Mouse (Mus musculus): ENCODE measurements around the gene Mthfd1l.
"Not testable (repeated sequence)": the region's sequence is repeated elsewhere in the genome, so short reads cannot be mapped to it uniquely, and the experiment has no call there.

The Mthfd1l gene

GRCm38 (mm10) chr10:4072491-4072890 is 99.6 kb downstream of the Mthfd1l start:
- in situ Hi-C loops (cut with MboI, MseI), result not testable (repeated sequence)

GRCm38 (mm10) chr10:4078220-4078840 is 105.4 kb downstream of the Mthfd1l start:
- in situ Hi-C loops (cut with MboI, MseI), result no loop called here

DNA sequence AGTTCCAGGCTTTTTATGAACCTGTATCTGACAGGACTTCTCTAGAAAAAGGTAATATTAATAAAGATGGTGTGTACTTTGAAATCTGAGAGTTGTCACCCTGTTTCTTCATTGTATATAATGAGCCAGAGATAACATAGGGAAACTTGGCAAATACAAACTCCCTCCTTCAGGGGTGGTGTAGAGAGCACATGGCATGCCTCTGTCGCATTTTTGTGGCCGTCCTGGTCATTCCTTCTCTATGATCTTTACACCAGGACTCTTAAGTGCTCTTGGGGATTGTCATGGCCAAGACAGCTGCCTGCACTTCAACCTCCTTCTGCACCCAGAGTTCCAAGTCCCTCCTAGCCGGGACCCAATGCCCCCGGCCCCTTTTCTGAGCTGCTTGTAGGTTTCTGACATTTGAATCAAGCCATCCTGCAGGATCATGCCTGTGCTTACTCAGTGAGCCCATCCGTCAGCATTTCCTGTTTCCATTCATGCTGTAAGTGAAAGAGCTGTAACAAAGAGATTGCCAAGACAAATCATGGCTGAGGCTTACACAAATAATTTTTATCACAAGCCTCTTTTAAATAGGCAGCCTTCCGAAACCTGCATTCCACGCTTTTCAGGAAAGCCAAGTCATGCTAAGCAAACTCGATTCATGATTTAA is 106.2 kb downstream of the Mthfd1l start:
- in situ Hi-C loops (cut with MboI, MseI), result no loop called here

DNA sequence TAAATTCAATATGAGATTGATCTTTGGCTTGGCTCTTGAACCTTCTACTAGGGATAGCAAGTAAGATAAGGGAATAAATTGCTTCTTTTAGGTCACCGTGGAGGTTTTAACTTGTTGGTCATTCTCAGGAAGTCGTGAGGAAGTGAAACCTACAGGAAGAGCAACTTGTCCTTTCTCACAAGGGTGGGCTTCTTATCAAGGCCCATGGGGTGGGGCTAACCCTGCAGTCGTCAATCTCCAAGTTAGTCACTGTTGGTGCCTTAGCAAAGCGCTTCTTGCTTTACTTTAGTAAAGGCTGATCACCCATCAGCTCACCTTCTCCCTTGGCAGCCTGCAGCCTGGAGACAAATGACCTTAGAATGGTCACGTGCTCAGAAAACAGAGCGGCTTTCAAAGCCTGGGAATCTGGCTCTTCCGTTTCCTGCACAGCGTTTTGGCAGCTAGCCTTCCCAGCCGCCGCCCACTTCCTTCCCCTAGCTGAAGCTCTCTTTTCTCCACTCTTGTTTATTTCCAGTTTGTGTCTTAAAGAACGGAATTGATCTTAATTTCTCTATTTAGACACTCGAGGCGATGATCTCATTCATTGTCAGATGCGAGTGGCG is 106.8 kb downstream of the Mthfd1l start:
- in situ Hi-C loops (cut with MboI, MseI), result no loop called here

DNA sequence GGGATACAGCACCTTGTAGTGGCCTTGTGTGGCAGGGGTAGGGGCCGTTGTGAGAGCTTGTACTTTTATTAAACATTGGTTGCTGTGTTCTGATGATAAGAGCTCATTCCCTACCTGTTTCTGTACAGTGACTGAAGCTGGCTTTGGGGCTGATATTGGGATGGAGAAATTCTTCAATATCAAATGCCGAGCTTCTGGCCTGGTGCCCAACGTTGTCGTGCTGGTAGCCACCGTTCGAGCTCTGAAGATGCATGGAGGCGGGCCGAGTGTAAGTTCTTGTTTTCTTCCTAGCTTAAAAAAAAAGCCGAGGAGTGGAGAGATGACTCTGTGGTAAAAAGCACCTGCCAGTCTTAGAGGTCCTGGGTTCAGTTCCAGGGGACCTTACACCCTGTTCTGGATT is 110.7 kb downstream of the Mthfd1l start:
- in situ Hi-C loops (cut with MboI, MseI), result no loop called here

- in situ Hi-C loops (cut with MboI, MseI), result no loop called here
Observed at GRCm38 (mm10) chr10:4084907-4085306, 112.0 kb downstream of the Mthfd1l start.

GRCm38 (mm10) chr10:4085363-4086141 is 112.6 kb downstream of the Mthfd1l start:
- in situ Hi-C loops (cut with MboI, MseI), result no loop called here

- in situ Hi-C loops (cut with MboI, MseI), result no loop called here
Observed at GRCm38 (mm10) chr10:4087563-4087962, 114.6 kb downstream of the Mthfd1l start.

GRCm38 (mm10) chr10:4088744-4089414 is 116.0 kb downstream of the Mthfd1l start:
- in situ Hi-C loops (cut with MboI, MseI), result no loop called here

GRCm38 (mm10) chr10:4089885-4090284 is 117.0 kb downstream of the Mthfd1l start:
- in situ Hi-C loops (cut with MboI, MseI), result no loop called here

DNA sequence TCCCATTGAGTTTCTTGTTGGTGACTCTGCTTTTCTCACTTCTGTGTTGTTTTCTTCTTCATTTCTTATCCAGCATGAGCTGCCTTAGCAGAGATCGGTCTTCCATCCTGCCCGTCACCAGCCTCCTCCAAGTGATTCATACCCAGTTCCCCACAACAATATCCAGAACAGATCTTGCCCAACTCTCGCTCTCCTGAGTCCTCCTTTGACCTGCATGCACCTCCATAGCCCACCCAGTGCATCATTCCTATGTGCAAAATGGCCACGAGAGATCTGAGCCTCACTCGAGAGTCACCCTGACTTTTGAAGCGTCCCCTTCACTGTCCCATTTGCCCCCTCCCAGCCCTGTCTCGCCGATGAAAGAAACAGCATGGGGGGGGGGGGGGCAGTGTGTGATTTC is 120.1 kb downstream of the Mthfd1l start:
- in situ Hi-C loops (cut with MboI, MseI), result no loop called here

DNA sequence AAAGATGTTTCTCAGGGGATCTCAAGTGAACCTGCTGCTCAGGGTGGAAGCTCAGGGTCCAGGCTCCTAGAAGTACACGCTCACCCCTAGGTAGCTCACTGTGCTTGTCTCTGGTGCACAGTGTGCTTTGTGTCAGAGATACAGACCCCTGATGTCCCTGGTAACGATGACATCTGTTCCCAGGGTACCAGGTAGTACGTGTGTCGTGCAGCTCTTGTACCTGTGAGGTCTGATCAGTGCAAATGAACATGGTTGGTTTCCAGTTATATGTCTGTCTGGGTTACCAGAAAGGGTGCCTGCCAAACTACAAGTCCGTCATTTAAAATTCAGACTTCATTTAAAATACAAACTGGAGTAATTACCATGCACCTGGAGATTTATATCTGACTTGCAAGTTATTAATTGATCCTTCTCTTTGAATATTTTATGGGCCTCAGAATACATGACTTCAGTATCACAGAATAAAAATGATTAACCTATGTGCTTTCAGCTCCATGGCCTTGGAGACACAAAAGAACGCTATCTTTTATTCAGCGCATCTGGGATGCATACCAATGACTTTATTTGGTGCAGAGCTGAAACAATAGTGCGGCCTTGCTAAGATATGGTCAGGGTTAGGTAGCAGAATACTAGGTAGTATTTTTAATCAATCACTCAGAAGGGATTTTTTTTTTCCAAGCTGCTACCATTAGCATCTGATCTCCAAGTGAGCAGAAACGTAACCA is 121.3 kb downstream of the Mthfd1l start:
- in situ Hi-C loops (cut with MboI, MseI), result no loop called here

GRCm38 (mm10) chr10:4096151-4096550 is 123.2 kb downstream of the Mthfd1l start:
- in situ Hi-C loops (cut with MboI, MseI), result no loop called here

DNA sequence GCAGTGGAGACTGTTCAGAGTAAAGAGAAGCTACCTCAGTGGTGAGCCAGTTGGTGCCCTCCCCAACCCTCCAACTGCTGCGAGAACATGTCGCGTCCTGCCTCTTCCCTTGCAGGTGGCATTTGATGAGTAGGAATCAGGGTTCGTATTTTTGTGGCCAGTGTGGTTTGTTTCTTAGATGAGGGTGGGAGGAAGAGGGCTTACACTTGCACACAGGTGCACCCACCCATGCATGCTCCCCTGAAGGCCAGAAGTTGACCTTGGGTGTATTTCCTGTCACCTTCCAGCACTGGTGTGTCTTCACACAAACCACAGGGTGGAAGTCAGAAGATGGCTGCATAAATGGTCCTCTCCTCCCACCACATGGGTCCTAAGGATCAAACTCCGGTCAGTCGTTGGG is 127.1 kb downstream of the Mthfd1l start:
- in situ Hi-C loops (cut with MboI, MseI), result no loop called here

GRCm38 (mm10) chr10:4105676-4106528 is 133.0 kb downstream of the Mthfd1l start:
- in situ Hi-C loops (cut with MboI, MseI), result no loop called here

- in situ Hi-C loops (cut with MboI, MseI), result no loop called here
Observed at GRCm38 (mm10) chr10:4107661-4108338, 134.9 kb downstream of the Mthfd1l start.

DNA sequence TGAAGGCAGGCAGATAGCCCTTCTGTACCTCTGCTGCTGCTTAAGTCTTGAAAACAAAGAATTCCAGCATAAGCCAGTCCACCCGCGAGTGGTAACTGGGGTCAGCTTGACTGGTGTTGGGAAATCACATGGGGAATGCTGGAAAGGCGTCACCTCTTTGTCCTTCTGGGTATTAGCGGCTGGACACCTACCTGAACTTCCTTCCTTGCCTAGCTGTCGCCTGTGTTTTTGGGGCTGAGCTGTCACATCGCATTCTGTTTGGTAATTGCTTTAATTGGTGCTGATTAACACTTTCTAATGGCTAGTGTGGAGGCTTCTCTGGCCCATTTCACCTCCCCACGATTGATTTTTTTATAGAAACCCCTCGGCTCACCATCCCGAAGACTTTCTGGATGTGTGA is 135.5 kb downstream of the Mthfd1l start:
- in situ Hi-C loops (cut with MboI, MseI), result no loop called here

GRCm38 (mm10) chr10:4111095-4111794 is 138.3 kb downstream of the Mthfd1l start:
- in situ Hi-C loops (cut with MboI, MseI), result no loop called here

- in situ Hi-C loops (cut with MboI, MseI), result no loop called here
Observed at GRCm38 (mm10) chr10:4111795-4112139, 138.8 kb downstream of the Mthfd1l start.
